Mouse (Mus musculus) retina, postnatal 7 days (tissue): ENCODE data around the gene Gatd1.

Experiments
- DNase-seq: peaks from one replicate; pipeline ENCODE4 v3.0.0-alpha.2; 2012; ENCODE audit warnings: low read depth, low spot score

Gatd1 gene

GRCm38 (mm10) chr7:141390326-141391259 is 23.3 kb downstream of the Gatd1 start:
- DNase-seq = no peak

GRCm38 (mm10) chr7:141388487-141389109 is 25.3 kb downstream of the Gatd1 start:
- no peak for DNase-seq

- no peak for DNase-seq
These were observed 26.0 kb downstream of the Gatd1 start for GRCm38 (mm10) chr7:141387807-141388486.

- DNase-seq = no peak
These were observed 32.7 kb downstream of the Gatd1 start for GRCm38 (mm10) chr7:141381068-141381835.

- DNase-seq = no peak
These were observed 34.4 kb downstream of the Gatd1 start for GRCm38 (mm10) chr7:141379584-141379983.

- DNase-seq = no peak
These were observed 39.5 kb downstream of the Gatd1 start for GRCm38 (mm10) chr7:141374399-141374798.

GRCm38 (mm10) chr7:141373611-141374010 is 40.3 kb downstream of the Gatd1 start:
- no peak for DNase-seq

- no peak for DNase-seq
These were observed 41.9 kb downstream of the Gatd1 start for GRCm38 (mm10) chr7:141371942-141372595.

- DNase-seq = no peak
These were observed 44.0 kb downstream of the Gatd1 start for GRCm38 (mm10) chr7:141369918-141370317.

- no peak for DNase-seq
These were observed 46.6 kb downstream of the Gatd1 start for GRCm38 (mm10) chr7:141367358-141367757.

- no peak for DNase-seq
These were observed 48.9 kb downstream of the Gatd1 start for GRCm38 (mm10) chr7:141365049-141365445.

- no peak for DNase-seq
These were observed 49.4 kb downstream of the Gatd1 start for GRCm38 (mm10) chr7:141364349-141365048.

- no peak for DNase-seq
These were observed 50.2 kb downstream of the Gatd1 start for GRCm38 (mm10) chr7:141363752-141364125.

- DNase-seq = peak; percentile 64
These were observed 50.7 kb downstream of the Gatd1 start for GRCm38 (mm10) chr7:141363106-141363751.

GRCm38 (mm10) chr7:141361510-141361909 is 52.4 kb downstream of the Gatd1 start:
- DNase-seq = no peak
